Mouse (Mus musculus): ENCODE results near the gene Galnt5. TPM values are rescaled to one million over a fixed set of nuclear protein-coding genes. Genes with fewer than 3 reads are reported as not detected.

Galnt5 gene
- 0.41 and 0.42 TPM in 2 replicates for polyA plus RNA-seq (2016; fragmentation: Nextera tagmentation; extraction: Ambion mirVana)

DNA sequence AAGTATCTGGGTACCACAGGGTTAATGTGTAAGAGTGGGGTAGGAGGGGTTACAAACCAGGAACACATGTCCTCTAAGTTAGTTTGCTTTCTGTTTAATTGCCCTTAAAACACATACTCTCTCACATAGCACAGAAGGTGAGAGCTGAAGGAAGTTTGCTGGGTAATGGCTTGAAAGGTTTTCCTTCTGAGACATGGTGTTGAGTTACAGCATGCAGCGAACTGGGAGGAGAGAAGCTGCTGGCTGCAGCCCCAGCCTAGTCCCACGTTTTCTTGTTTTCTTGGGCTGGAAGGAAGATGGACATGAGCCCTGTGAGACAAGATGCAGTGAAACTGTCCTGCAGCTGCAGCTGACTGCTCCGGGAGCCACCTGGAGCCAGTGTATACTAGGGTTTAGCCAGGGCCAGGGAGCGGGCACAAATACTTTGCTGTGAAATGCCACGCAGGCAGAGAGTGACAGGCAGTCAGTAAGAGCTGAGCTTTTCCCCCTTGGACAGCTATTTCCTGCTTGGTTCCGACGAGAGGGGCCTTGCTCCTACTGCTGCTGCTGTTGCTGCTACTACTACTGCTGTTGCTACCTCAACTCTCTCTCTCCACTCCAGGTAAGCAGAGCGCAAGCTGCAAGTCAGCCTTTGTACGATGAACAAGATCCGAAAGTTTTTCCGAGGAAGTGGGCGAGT lies at the start of gene Galnt5:
Gene Galnt5 (plus strand): TSS at position 133 of the 679 bp plus-strand sequence.
- 71% methylated on average over 12 of the region's 12 CpGs for WGBS
- Histone ChIP-seq H3K4me3 (no peak within 1 kb of the TSS), H3K27me3 (replicated peaks) (no peaks in the 10 kb centered on the region), H3K4me2 (replicated peaks) (peak within 1 kb of the TSS; percentile 33; the same call in 1 of the 2 replicates), H3K9ac (no peak within 1 kb of the TSS), H3K36me3 (no peaks in the 10 kb centered on the region), H3K27ac (no peak within 1 kb of the TSS), H3K4me1 (no peaks in the 10 kb centered on the region), H3K9me3 (no peaks in the 10 kb centered on the region)
- ATAC-seq (ENCODE audit: low FRiP score, low read depth) = no peak

DNA sequence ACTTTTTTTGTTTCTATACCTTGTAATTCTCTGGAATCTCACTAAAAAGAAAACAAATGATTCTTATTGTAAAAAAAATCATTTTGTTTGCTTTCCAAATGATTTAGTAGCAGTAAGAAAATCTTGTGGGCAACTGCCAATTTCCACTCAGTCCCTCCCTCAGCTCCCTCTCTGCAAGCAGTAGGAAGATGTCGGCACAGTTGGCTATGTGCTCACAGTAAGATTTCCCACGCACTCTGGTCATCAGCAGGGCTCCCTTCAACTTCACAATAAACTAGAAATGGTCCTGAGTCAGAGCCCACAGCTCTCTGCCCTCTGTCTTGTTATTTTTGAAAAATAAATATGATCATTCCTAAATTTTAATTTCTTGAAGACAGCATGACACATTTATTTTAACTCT lies 46.1 kb upstream of the Galnt5 start:
- no peak for ATAC-seq (ENCODE audit: low FRiP score, low read depth)
- Histone ChIP-seq H3K4me2 (replicated peaks) (no peak overlapping the region), H3K27ac (no peak overlapping the region), H3K36me3 (no peaks in the 10 kb centered on the region), H3K9me3 (no peaks in the 10 kb centered on the region), H3K4me3 (no peak overlapping the region), H3K4me1 (no peaks in the 10 kb centered on the region), H3K9ac (no peak overlapping the region), H3K27me3 (replicated peaks) (no peaks in the 10 kb centered on the region)
- 70% methylated on average over 2 of the region's 2 CpGs for WGBS

DNA sequence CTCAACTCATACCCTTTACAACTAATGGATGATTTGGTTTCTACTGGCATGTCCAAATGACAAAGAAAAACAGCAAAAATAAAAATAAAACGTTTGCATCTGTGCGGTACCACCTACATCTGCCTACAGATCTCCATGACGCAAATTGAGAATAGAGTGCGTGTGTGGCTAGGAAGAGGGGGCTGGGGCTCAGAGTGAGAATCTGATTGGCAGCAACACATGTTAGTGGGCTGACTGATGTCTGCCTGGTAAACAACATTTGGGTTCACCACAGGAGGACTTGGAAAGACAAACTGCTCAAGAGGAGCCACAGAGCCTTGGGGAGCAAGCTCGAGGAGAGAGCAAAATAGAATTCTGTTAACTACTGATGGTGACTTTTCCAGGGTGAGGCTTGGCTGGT lies 36.9 kb upstream of the Galnt5 start:
- no peak overlapping the region for H3K9ac ChIP-seq
- no peak for ATAC-seq (ENCODE audit: low FRiP score, low read depth)
- 80% methylated on average over 5 of the region's 5 CpGs for WGBS
- H3K27me3 ChIP-seq (replicated peaks) = no peaks in the 10 kb centered on the region
- H3K4me1 ChIP-seq = no peaks in the 10 kb centered on the region
- H3K4me2 ChIP-seq (replicated peaks) = no peak overlapping the region
- no peak overlapping the region for H3K4me3 ChIP-seq
- no peaks in the 10 kb centered on the region for H3K9me3 ChIP-seq
- no peak overlapping the region for H3K27ac ChIP-seq
- no peaks in the 10 kb centered on the region for H3K36me3 ChIP-seq

DNA sequence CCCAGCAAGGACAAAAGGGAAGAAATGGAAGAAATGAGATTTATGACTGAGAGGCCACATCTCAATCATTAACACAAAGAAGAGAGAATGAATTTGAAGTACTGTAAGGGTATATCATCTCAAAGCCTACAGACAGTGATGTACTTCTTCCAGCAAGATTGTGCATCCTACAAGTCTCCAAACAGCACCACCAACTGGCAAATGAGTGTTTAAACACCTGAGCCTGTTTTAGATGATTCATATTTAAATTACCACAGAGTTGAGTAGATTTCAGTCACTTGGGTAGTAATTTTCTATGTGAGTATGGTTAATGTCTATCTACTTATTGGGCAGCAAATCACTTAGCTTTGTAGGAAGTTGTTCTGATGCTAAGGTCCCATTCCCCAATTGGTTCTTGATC lies 15.4 kb upstream of the Galnt5 start:
- no peak for ATAC-seq (ENCODE audit: low FRiP score, low read depth)
- H3K4me2 ChIP-seq (replicated peaks) = no peak overlapping the region

DNA sequence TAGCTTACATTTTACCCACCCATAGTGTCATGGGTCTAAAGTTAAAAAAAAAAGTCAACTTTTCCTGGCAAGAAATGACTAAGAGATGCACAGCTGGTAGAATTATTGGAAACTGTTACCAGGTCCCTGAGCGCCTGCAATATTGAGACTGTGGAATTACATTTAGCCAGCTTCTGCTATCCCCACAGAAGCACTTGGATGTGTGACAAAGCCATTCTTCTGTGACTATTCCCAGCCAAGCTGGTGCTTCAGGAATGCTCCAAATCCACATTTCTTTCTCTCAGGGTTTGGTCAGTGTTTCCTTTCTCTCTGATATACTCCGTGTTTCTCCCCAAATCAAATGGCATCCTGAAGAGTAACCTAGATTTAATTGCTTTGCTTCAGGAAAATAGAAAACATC lies 6.6 kb upstream of the Galnt5 start:
- H3K4me2 ChIP-seq (replicated peaks) = no peak overlapping the region
- 92% methylated on average over 2 of the region's 2 CpGs for WGBS

More for the DNA sequence above, 15.4 kb upstream of the Galnt5 start:
- Histone ChIP-seq H3K4me1 (no peaks in the 10 kb centered on the region), H3K36me3 (no peaks in the 10 kb centered on the region), H3K9ac (no peak overlapping the region), H3K4me3 (no peak overlapping the region), H3K27ac (no peak overlapping the region), H3K27me3 (replicated peaks) (no peaks in the 10 kb centered on the region), H3K9me3 (no peaks in the 10 kb centered on the region)

DNA sequence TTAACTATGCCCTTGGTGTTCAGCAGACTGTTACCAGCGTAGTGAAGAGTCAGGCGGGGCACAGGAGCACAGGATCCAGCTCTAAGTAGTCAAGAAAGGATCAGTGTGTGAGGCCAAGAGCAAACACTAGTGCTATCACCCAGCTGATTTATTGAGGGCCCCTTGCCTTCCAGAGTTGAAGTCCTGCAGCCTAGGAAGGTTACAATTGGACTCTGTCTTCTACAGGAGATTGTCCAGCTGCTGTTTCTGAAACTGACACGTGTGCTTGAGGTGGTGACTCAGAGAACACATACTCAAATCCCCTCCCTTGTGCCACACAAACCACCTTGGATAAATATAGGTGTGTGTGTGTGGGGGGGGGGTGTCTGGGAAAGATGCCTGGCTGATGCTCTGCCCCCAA lies 3.8 kb downstream of the Galnt5 start:
- Histone ChIP-seq H3K4me3 (no peak overlapping the region), H3K9ac (no peak overlapping the region), H3K27me3 (replicated peaks) (no peaks in the 10 kb centered on the region), H3K4me2 (replicated peaks) (no peak overlapping the region), H3K4me1 (no peaks in the 10 kb centered on the region), H3K27ac (no peak overlapping the region), H3K9me3 (no peaks in the 10 kb centered on the region), H3K36me3 (no peaks in the 10 kb centered on the region)
- ATAC-seq (ENCODE audit: low FRiP score, low read depth) = no peak
- whole genome bisulfite sequencing = 79% methylated on average over 3 of the region's 3 CpGs

More for the DNA sequence above, 6.6 kb upstream of the Galnt5 start:
- ATAC-seq (ENCODE audit: low FRiP score, low read depth) = no peak
- no peaks in the 10 kb centered on the region for H3K36me3 ChIP-seq
- no peak overlapping the region for H3K4me3 ChIP-seq
- no peak overlapping the region for H3K27ac ChIP-seq
- no peak overlapping the region for H3K9ac ChIP-seq
- no peaks in the 10 kb centered on the region for H3K27me3 ChIP-seq (replicated peaks)
- H3K9me3 ChIP-seq = no peaks in the 10 kb centered on the region
- H3K4me1 ChIP-seq = no peaks in the 10 kb centered on the region

DNA sequence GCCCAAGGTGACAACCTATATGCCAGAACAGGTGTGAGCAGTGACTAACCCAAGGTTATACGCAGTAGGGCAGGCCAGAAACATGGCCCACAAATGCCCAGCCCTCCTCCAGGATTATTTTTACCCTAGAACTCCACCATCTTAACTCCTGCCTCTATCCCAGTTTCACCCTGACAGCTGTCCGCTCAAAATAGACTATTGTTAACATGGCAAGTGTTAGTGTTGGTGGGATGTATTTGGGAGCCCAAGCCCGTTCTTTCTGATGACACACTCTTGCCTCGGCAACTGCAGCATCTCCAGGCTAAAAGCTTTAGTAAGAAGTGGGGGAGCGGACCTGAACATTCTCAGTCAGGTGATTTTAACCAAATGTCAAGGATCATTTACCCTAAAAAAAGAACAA lies 9.4 kb downstream of the Galnt5 start:
- Histone ChIP-seq H3K4me2 (replicated peaks) (no peak overlapping the region), H3K9me3 (no peaks in the 10 kb centered on the region), H3K36me3 (no peaks in the 10 kb centered on the region), H3K4me1 (no peaks in the 10 kb centered on the region), H3K27ac (no peak overlapping the region), H3K9ac (no peak overlapping the region), H3K27me3 (replicated peaks) (no peaks in the 10 kb centered on the region), H3K4me3 (no peak overlapping the region)
- 91% methylated on average over 5 of the region's 5 CpGs for WGBS
- ATAC-seq (ENCODE audit: low FRiP score, low read depth) = no peak

DNA sequence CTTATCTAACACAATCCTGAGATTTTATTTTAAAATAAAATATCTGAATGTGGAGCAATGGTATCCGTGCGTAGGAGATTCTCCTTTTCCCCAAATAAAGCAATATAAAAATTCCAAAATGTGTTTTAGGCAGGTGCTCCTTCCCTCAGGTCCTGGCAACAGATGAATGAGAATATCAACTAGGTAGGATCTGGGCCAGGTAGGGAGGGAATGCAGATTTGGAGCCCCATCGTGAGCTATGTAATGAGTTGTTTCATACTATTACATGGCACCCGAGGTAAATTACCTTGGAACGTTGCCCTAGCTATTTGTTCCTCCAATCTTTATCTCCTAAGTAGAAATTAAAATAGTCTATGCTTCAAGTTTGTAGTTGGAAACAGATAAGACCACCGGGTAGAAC lies 25.9 kb downstream of the Galnt5 start:
- no peak for ATAC-seq (ENCODE audit: low FRiP score, low read depth)
- Histone ChIP-seq H3K9me3 (no peaks in the 10 kb centered on the region), H3K4me1 (no peaks in the 10 kb centered on the region), H3K4me3 (no peak overlapping the region), H3K4me2 (replicated peaks) (no peak overlapping the region), H3K9ac (no peak overlapping the region), H3K36me3 (no peaks in the 10 kb centered on the region), H3K27me3 (replicated peaks) (no peaks in the 10 kb centered on the region), H3K27ac (no peak overlapping the region)
- WGBS = 92% methylated on average over 6 of the region's 6 CpGs

DNA sequence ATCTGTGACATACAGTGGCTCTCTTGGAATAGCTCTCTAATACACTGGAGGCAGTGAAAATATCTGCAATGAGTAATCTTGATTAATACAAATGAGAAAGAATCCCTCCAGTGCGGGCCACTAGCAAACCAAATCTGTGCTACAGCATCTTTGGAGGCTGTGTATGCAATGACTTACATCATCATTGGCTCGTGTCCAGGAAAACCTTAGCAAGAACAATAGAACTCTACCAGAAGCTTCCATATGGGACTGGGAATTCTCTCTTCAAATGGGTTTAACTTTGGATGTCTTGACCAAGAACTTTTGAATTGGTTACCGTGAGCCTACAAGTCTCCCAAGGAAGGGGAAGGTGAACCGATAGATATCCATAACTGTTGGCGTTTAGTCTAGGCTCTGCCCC lies 29.1 kb downstream of the Galnt5 start:
- Histone ChIP-seq H3K9me3 (no peaks in the 10 kb centered on the region), H3K27ac (no peak overlapping the region), H3K27me3 (replicated peaks) (no peaks in the 10 kb centered on the region), H3K4me2 (replicated peaks) (no peak overlapping the region), H3K9ac (no peak overlapping the region), H3K4me1 (no peaks in the 10 kb centered on the region), H3K36me3 (no peaks in the 10 kb centered on the region), H3K4me3 (no peak overlapping the region)
- no peak for ATAC-seq (ENCODE audit: low FRiP score, low read depth)
- WGBS = 91% methylated on average over 5 of the region's 5 CpGs

DNA sequence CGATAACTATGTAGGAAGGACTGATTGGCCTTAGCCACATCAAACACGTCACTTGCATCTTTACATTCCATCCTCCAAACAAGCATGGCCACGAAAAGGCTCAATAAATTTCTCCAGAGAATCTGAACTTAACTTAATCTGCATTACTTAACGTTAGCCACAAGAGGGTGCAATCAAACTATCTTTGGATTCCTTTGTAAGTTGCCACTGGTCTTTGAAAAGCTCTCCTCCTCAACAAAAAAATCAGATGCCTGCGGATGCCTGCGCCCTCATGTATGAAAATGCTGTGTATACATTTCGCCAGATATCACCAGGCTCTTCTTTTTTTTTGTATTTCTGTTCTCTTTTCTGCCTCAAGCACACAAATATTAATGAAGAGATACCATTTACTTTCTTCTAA lies 31.7 kb downstream of the Galnt5 start:
- 37% methylated on average over 7 of the region's 7 CpGs for whole genome bisulfite sequencing
- no peaks in the 10 kb centered on the region for H3K9me3 ChIP-seq
- no peaks in the 10 kb centered on the region for H3K27me3 ChIP-seq (replicated peaks)
- H3K36me3 ChIP-seq = no peaks in the 10 kb centered on the region
- H3K9ac ChIP-seq = no peak overlapping the region
- no peaks in the 10 kb centered on the region for H3K4me1 ChIP-seq
- no peak overlapping the region for H3K4me3 ChIP-seq
- H3K4me2 ChIP-seq (replicated peaks) = no peak overlapping the region
- ATAC-seq (ENCODE audit: low FRiP score, low read depth) = no peak
- H3K27ac ChIP-seq = no peak overlapping the region

DNA sequence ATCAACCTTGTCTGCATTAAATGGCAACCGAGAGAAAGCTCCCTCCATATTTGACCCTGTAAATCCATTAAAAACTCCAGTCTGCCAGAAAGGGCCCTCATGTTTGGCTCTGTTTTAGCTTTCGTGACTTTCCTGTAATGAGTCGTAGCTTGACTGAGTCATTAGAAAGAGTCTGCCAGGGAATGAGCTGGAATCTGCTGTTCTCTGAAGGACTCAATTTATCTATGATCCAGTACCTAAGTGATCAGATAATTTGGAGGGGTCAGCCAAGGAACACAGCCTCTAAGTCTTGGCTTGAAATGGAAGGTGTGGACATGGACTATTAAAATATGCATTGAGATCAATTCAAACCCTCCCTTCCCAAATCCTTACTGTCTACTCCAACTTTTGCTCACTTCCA lies 33.7 kb downstream of the Galnt5 start:
- no peak overlapping the region for H3K9ac ChIP-seq
- no peaks in the 10 kb centered on the region for H3K36me3 ChIP-seq
- WGBS = 86% methylated on average over 3 of the region's 3 CpGs
- no peak overlapping the region for H3K4me3 ChIP-seq
- no peak for ATAC-seq (ENCODE audit: low FRiP score, low read depth)
- no peaks in the 10 kb centered on the region for H3K9me3 ChIP-seq
- H3K4me1 ChIP-seq = no peaks in the 10 kb centered on the region
- no peak overlapping the region for H3K27ac ChIP-seq
- H3K4me2 ChIP-seq (replicated peaks) = no peak overlapping the region
- H3K27me3 ChIP-seq (replicated peaks) = no peaks in the 10 kb centered on the region

DNA sequence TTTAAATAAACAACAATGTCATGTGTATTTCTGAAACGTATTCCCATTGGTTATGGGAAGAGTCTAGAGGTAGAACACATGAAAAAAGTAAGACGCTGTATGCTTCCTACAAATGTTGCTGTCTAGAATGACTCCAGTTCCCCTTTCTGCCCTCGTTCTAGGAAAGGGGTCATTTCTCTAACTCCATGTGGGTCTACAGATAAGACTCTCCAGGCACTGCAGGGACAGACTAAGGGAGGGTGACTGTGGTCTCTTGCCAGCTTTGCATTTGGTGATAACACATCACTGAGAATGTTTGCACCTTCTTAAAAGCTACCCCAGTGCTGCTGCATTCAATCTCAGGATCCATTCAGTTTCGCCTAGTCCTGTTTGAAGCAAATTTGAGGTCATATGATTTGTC lies 38.0 kb downstream of the Galnt5 start:
- Histone ChIP-seq H3K9me3 (no peaks in the 10 kb centered on the region), H3K4me2 (replicated peaks) (no peak overlapping the region), H3K27ac (no peak overlapping the region), H3K4me1 (no peaks in the 10 kb centered on the region), H3K27me3 (replicated peaks) (no peaks in the 10 kb centered on the region), H3K9ac (no peak overlapping the region), H3K36me3 (no peaks in the 10 kb centered on the region), H3K4me3 (no peak overlapping the region)
- 89% methylated on average over 4 of the region's 4 CpGs for WGBS
- ATAC-seq (ENCODE audit: low FRiP score, low read depth) = no peak

DNA sequence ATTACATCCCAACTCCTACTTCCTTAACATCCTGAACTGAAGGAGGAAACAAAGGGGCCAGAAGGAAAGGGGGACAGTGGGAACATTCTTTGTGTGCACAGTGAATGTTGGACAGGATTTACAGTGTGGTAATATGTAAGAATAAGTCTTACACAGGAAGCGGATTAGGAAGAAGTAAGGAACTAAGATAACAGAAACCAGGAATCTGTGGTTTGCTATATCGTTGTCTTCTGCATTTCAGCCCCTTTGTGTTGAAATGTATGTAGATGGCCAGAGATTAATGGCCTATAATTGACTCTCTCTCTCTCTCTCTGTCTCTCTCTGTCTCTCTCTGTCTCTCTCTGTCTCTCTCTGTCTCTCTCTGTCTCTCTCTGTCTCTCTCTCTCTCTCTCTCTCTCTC lies 39.2 kb downstream of the Galnt5 start:
- no peak overlapping the region for H3K4me3 ChIP-seq
- no peaks in the 10 kb centered on the region for H3K27me3 ChIP-seq (replicated peaks)
- ATAC-seq (ENCODE audit: low FRiP score, low read depth) = no peak
- no peaks in the 10 kb centered on the region for H3K4me1 ChIP-seq
- H3K36me3 ChIP-seq = no peaks in the 10 kb centered on the region
- H3K9me3 ChIP-seq = no peaks in the 10 kb centered on the region
- no peak overlapping the region for H3K9ac ChIP-seq
- H3K27ac ChIP-seq = no peak overlapping the region
- 90% methylated on average over 2 of the region's 2 CpGs for WGBS
- no peak overlapping the region for H3K4me2 ChIP-seq (replicated peaks)

Measured in neural tube, embryonic 12.5 days (tissue).